Mouse (Mus musculus) cerebellum, adult 2 months (tissue): ENCODE results near the gene BC030870.

Source experiments
- CTCF ChIP-seq: fragments of 200-500 bp; IDR thresholded peaks from 2 replicates; pipeline ENCODE4 v1.5.1; 2011; ENCODE audit warnings: low read depth, mild to moderate bottlenecking, control low read depth, low read length, moderate library complexity, borderline replicate concordance; ENCODE audit not compliant: insufficient read depth
- POLR2A ChIP-seq: fragments of 200-500 bp; IDR thresholded peaks from 2 replicates; pipeline ENCODE4 v1.6.1; 2011; ENCODE audit warnings: low read length, control low read depth, borderline replicate concordance; ENCODE audit not compliant: insufficient read depth

- TF ChIP-seq CTCF: no peak
- TF ChIP-seq POLR2A: no peak
These were observed 25.3 kb downstream of the BC030870 start for GRCm38 (mm10) chr8:65104041-65104440.
